Mouse (Mus musculus) forebrain, embryonic 14.5 days (tissue): ENCODE measurements around the gene Slc37a3. TPM values are rescaled to one million over a fixed set of nuclear protein-coding genes. Genes with fewer than 3 reads are reported as not detected.
A peak's percentile ranks its signal among the peaks of the same experiment; 100 is the strongest.
"Not testable (repeated sequence)": the region's sequence is repeated elsewhere in the genome, so short reads cannot be mapped to it uniquely, and the experiment has no call there.

Experiments
- ATAC-seq: fragments of 200-750 bp; cut with Nextera tagmentation; 2 replicates; pipeline ENCODE4 v1.8.0; 2017; ENCODE audit warnings: mild to moderate bottlenecking, moderate library complexity
- DNase-seq: peaks from one replicate; pipeline ENCODE4 v3.0.0-alpha.2; 2015; ENCODE audit warnings: low spot score
- H3K27ac ChIP-seq: fragments of 300-500 bp; sonication (generic); 2 replicates; pipeline ENCODE4 v1.5.1; 2014; ENCODE audit warnings: low read depth, mild to moderate bottlenecking, control low read depth, low read length, moderate library complexity
- H3K27me3 ChIP-seq: fragments of 300-500 bp; sonication (generic); replicated peaks from 2 replicates; pipeline ENCODE4 v1.6.1; 2014; ENCODE audit warnings: low read length, control low read depth, mixed read lengths; ENCODE audit not compliant: control insufficient read depth, insufficient read depth
- H3K36me3 ChIP-seq: fragments of 300-500 bp; sonication (generic); 2 replicates; pipeline ENCODE4 v1.6.1; 2014; ENCODE audit warnings: low read length, control low read depth; ENCODE audit not compliant: control insufficient read depth, insufficient read depth
- H3K4me1 ChIP-seq: fragments of 300-500 bp; sonication (generic); 2 replicates; pipeline ENCODE4 v1.6.1; 2014; ENCODE audit warnings: antibody characterized with exemption, low read length, control low read depth; ENCODE audit not compliant: control insufficient read depth, insufficient read depth
- H3K4me2 ChIP-seq: fragments of 300-500 bp; sonication (generic); 2 replicates; pipeline ENCODE4 v1.6.1; 2014; ENCODE audit warnings: mild to moderate bottlenecking, control low read depth, low read length
- H3K4me3 ChIP-seq: fragments of 300-500 bp; sonication (generic); 2 replicates; pipeline ENCODE4 v1.5.1; 2014; ENCODE audit warnings: low read depth, low read length, control low read depth
- H3K9ac ChIP-seq: fragments of 300-500 bp; sonication (generic); 2 replicates; pipeline ENCODE4 v1.6.1; 2014; ENCODE audit warnings: mild to moderate bottlenecking, low read length, control low read depth, moderate library complexity
- H3K9me3 ChIP-seq: fragments of 300-500 bp; sonication (generic); replicated peaks from 2 replicates; pipeline ENCODE4 v1.6.1; 2016; ENCODE audit warnings: low read length, control low read depth, mixed read lengths; ENCODE audit not compliant: control insufficient read depth
- WGBS: fragments of 180-500 bp; shearing (Covaris S2); extraction: QIAGEN DNeasy Blood & Tissue Kit; methylation state at CpG from one replicate; pipeline ENCODE4 v1.1.7; 2014; 5-methylcytosine and 5-hydroxymethylcytosine counted together
- polyA plus RNA-seq: library from polyadenylated mRNA; unstranded; fragments of >200 nt; fragmentation: Nextera tagmentation; extraction: Ambion mirVana; gene quantifications from 2 replicates; pipeline ENCODE4 v1.2.1, GENCODE M21; 2014

Gene Slc37a3
- polyA plus RNA-seq, 1 experiment from 2014 or later: 60.2 TPM

DNA sequence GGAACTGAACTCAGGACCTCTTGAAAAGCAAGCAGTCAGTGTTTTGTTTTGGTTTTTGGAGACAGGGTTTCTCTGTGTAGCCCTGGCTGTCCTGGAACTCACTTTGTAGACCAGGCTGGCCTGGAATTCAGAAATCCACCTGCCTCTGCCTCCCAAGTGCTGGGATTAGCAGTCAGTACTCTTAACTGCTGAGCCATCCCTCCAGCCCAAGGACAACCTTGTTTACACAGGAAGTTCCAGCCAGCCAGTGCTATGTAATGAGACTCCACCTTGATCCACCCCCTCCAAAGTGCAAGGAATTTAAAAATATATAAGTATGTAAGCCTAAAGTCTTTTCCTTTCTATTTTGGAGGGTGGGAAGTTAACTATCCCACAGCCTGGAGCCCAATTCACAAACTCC lies 39.2 kb upstream of the Slc37a3 start:
- not testable (repeated sequence) for H3K36me3 ChIP-seq, H3K9ac ChIP-seq, ATAC-seq, H3K4me2 ChIP-seq, DNase-seq, H3K4me1 ChIP-seq, H3K4me3 ChIP-seq, H3K27ac ChIP-seq, H3K27me3 ChIP-seq, H3K9me3 ChIP-seq

DNA sequence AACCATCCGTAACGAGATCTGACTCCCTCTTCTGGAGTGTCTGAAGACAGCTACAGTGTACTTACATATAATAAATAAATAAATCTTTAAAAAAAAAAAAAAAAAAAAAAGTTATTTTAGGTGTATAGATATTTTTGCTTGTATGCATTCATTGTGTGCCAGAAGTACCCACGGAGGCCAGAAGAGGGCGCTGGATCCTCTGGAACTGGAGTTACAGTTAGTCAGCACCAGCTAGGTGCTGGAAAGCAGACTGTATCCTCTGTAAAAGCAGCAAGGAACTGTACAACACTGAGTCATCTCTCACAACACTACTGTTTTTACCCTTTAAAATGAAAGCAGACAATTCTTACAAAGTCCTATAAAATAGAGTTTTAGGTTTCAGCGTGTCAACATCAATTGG lies 38.3 kb upstream of the Slc37a3 start:
- Histone ChIP-seq H3K4me3 (no peak overlapping the region), H3K9ac (no peak overlapping the region), H3K27ac (no peak overlapping the region), H3K9me3 (no peaks in the 10 kb centered on the region), H3K27me3 (no peaks in the 10 kb centered on the region), H3K4me2 (no peak overlapping the region), H3K36me3 (no peaks in the 10 kb centered on the region), H3K4me1 (peaks cover 10% of the 10 kb centered on the region)
- DNase-seq (peak; percentile 61), ATAC-seq (no peak)
- WGBS: 49% methylated on average over 3 of the region's 5 CpGs

DNA sequence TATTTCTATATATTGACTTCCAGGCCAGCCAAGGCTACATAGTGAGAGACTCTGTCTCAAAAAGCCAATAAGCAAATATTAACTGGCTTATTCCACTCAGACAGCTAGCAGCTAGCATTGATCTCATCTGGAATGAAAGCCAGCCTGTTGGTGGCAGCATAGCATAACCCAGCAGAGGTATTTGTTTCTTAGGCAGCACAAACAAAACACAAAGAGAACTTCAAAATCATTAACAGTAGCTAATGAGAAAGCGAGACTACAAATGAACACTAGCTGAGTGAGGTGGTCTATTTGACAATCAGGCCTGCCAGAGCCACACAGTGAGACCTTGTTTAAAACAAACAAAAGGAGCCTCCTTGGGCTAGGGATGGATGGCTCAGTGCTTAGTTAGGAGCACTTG lies 36.6 kb upstream of the Slc37a3 start:
- Histone ChIP-seq H3K27ac (no peak overlapping the region), H3K4me1 (peaks cover 10% of the 10 kb centered on the region), H3K27me3 (no peaks in the 10 kb centered on the region), H3K9me3 (no peaks in the 10 kb centered on the region), H3K36me3 (peaks cover 6% of the 10 kb centered on the region; the same call in 1 of the 2 replicates), H3K4me3 (no peak overlapping the region), H3K4me2 (no peak overlapping the region), H3K9ac (no peak overlapping the region)
- ATAC-seq: peak; percentile 36; the same call in 1 of the 2 replicates
- 18% methylated on average over 1 of the region's 1 CpGs for WGBS
- DNase-seq: peak; percentile 43

DNA sequence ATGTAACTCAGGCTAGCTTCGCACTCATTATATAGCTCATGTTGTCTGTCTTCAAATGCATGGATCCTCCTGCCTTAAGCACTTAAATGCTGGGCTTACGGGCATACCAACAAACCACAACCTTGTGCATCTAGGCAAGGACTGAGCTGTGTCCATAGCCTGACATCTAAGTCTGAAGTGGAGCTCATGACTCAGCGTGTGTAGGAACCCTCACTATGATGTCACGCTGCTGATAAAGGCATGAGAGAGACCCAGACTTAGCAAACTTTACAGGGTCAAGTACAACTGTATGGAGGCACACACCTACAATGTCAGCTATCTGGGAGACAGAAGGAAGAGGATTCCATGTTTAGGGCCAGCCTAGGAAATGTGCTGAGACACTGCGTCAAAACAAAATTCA lies 29.0 kb upstream of the Slc37a3 start:
- Histone ChIP-seq H3K4me3 (no peak overlapping the region), H3K9me3 (no peaks in the 10 kb centered on the region), H3K36me3 (peaks cover 49% of the 10 kb centered on the region), H3K4me2 (no peak overlapping the region), H3K27me3 (no peaks in the 10 kb centered on the region), H3K9ac (no peak overlapping the region), H3K4me1 (no peaks in the 10 kb centered on the region), H3K27ac (no peak overlapping the region)
- WGBS: 96% methylated on average over 5 of the region's 5 CpGs
- DNase-seq (no peak), ATAC-seq (no peak)

DNA sequence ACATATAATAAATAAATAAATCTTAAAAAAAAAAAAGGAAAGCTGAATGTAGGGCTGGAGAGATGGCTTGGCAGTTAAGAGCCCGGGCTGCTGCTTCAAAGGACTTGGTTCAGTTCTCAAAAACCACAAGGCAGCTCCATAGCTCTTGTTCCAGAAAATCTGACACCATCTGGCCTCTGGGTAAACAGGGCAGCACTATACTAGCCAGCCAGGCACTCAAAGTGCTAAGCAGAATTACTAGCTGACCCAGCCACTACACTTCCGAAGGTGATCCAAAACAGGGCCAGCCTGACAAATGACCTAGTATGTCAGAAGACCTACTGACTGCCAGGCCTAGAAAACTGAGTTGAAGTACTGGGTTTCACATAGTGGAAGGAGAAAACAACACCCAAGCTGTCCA lies 25.7 kb upstream of the Slc37a3 start:
- peaks cover 73% of the 10 kb centered on the region for H3K36me3 ChIP-seq

DNA sequence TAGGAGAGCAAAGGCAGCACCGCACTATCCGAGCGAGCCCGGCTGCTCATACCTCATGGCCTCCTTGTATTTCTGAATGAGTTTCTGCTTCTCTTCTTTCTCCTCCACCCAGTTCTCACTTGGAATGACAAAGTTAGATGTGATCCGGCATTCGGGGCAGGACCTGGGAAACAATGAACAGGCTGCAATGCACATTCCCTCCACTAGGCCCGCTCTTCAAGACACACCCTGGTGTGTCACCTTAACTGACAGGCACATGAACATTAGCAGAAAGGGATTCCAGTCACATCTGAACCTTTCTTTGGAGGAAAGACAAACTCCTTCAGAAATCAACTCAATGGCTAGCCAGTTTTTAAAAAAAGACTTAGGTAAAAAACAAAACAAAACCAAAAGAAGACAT lies 22.9 kb upstream of the Slc37a3 start:
- WGBS: 56% methylated on average over 7 of the region's 7 CpGs
- Histone ChIP-seq H3K4me1 (no peaks in the 10 kb centered on the region), H3K4me2 (no peak overlapping the region), H3K9ac (no peak overlapping the region), H3K36me3 (peaks cover 81% of the 10 kb centered on the region), H3K9me3 (no peaks in the 10 kb centered on the region), H3K4me3 (no peak overlapping the region), H3K27ac (no peak overlapping the region), H3K27me3 (no peaks in the 10 kb centered on the region)
- DNase-seq: peak; percentile 16
- no peak for ATAC-seq

More for the DNA sequence above, 25.7 kb upstream of the Slc37a3 start:
- WGBS: 93% methylated on average over 2 of the region's 2 CpGs
- H3K4me1 ChIP-seq: no peaks in the 10 kb centered on the region
- ATAC-seq: no peak
- H3K4me3 ChIP-seq: no peak overlapping the region
- no peak overlapping the region for H3K9ac ChIP-seq
- H3K4me2 ChIP-seq: no peak overlapping the region
- no peak for DNase-seq
- no peaks in the 10 kb centered on the region for H3K9me3 ChIP-seq
- no peaks in the 10 kb centered on the region for H3K27me3 ChIP-seq
- H3K27ac ChIP-seq: no peak overlapping the region

DNA sequence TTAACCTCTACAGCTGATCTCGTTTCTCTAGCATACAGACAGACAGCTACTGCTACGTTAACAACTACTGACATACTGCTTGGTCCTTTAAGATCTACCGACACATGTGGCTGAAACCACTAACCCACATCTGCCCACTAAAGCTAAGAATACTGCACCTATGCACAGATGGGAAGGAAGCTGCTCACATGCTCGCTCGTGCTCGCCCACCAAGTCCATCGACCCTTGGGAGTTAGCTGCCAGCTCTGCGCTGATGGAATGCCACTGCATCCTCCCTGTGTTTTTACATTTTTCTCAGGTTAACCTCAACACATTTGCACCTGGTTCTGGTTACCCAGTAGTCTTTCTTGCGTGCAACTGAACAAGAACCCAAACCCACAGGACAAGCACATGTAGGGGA lies 20.9 kb upstream of the Slc37a3 start:
- H3K4me2 ChIP-seq: no peak overlapping the region
- H3K27ac ChIP-seq: no peak overlapping the region
- H3K9me3 ChIP-seq: no peaks in the 10 kb centered on the region
- no peaks in the 10 kb centered on the region for H3K27me3 ChIP-seq
- WGBS: 92% methylated on average over 9 of the region's 9 CpGs
- DNase-seq: no peak
- ATAC-seq: no peak
- no peak overlapping the region for H3K9ac ChIP-seq
- H3K4me1 ChIP-seq: no peaks in the 10 kb centered on the region
- H3K4me3 ChIP-seq: no peak overlapping the region
- peaks cover 63% of the 10 kb centered on the region for H3K36me3 ChIP-seq

DNA sequence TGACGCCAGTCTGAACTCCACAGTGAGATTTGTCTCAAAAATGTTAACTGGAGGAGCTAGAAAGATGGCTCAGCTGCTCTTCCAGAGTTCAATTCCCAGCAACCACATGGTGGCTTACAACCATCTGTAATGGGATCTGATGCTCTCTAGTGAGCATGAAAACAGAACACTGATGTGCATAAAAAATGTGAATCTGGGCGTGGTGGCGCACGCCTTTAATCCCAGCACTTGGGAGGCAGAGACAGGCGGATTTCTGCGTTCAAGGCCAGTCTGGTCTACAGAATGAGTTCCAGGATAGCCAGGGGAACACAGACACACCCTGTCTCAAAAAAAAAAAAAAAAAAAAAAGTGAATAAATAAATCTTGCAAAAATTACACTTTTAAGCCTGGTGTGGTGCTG lies 19.6 kb upstream of the Slc37a3 start:
- H3K9me3 ChIP-seq: no peaks in the 10 kb centered on the region
- WGBS: 93% methylated on average over 6 of the region's 6 CpGs
- no peak overlapping the region for H3K27ac ChIP-seq
- no peaks in the 10 kb centered on the region for H3K4me1 ChIP-seq
- no peak overlapping the region for H3K4me3 ChIP-seq
- H3K27me3 ChIP-seq: no peaks in the 10 kb centered on the region
- H3K9ac ChIP-seq: no peak overlapping the region
- no peak for ATAC-seq
- DNase-seq: no peak
- H3K36me3 ChIP-seq: peaks cover 57% of the 10 kb centered on the region
- no peak overlapping the region for H3K4me2 ChIP-seq

DNA sequence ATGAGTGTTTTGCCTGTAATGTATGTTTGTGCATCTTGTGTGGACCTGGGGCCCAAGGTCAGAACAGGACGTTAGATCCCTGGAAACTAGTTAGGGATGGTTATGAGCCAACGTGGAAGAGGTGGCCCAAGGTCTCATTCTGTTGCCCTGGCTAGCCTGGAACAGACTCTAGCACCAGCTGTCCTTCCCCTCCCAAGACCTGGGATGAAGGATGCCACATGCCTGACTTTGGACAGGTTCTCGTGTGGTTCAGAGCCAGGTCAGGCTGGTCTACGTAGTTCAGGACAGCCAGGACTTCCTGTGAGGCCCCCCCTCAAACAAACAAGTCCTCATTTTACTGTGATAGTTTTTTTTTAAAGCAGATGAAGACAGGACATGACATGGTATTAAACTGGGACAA lies 18.4 kb upstream of the Slc37a3 start:
- Histone ChIP-seq H3K36me3 (peaks cover 47% of the 10 kb centered on the region), H3K27me3 (no peaks in the 10 kb centered on the region), H3K4me2 (no peak overlapping the region), H3K4me3 (no peak overlapping the region), H3K27ac (no peak overlapping the region), H3K9ac (no peak overlapping the region), H3K9me3 (no peaks in the 10 kb centered on the region), H3K4me1 (no peaks in the 10 kb centered on the region)
- 89% methylated on average over 4 of the region's 4 CpGs for WGBS
- no peak for DNase-seq
- no peak for ATAC-seq
